Mouse (Mus musculus): ENCODE measurements at regions not wholly inside any gene's neighbourhood (a gene's known extent, or its start where the extent isn't known, plus 50 kb on each side); places are given as distances from the start of the nearest gene placed in this dataset.

- no peak for DNase-seq (ENCODE audit: low spot score)
Measured at GRCm38 (mm10) chr6:127348770-127349409, 97.8 kb upstream of the Parp11 start.

- no peak for DNase-seq (ENCODE audit: low spot score)
Measured at GRCm38 (mm10) chr6:127349479-127350110, 97.0 kb upstream of the Parp11 start.

GRCm38 (mm10) chr6:127351691-127352090 lies 94.9 kb upstream of the Parp11 start:
- no peak for DNase-seq (ENCODE audit: low spot score)

- DNase-seq (ENCODE audit: low spot score): no peak
Measured at GRCm38 (mm10) chr6:127355112-127355511, 91.5 kb upstream of the Parp11 start.

- peak; percentile 57 for DNase-seq (ENCODE audit: low spot score)
Measured at GRCm38 (mm10) chr6:127356442-127356841, 90.2 kb upstream of the Parp11 start.

- no peak for DNase-seq (ENCODE audit: low spot score)
Measured at GRCm38 (mm10) chr6:127358805-127359204, 87.8 kb upstream of the Parp11 start.

- peak; percentile 86 for DNase-seq (ENCODE audit: low spot score)
Measured at GRCm38 (mm10) chr6:127359391-127359874, 87.2 kb upstream of the Parp11 start.

GRCm38 (mm10) chr6:127362166-127362565 lies 84.5 kb upstream of the Parp11 start:
- DNase-seq (ENCODE audit: low spot score): no peak

GRCm38 (mm10) chr6:127362966-127363752 lies 83.5 kb upstream of the Parp11 start:
- DNase-seq (ENCODE audit: low spot score): no peak

GRCm38 (mm10) chr6:127363871-127364590 lies 82.6 kb upstream of the Parp11 start:
- no peak for DNase-seq (ENCODE audit: low spot score)

- DNase-seq (ENCODE audit: low spot score): no peak
Measured at GRCm38 (mm10) chr6:127364591-127365187, 82.0 kb upstream of the Parp11 start.

GRCm38 (mm10) chr6:127365246-127365645 lies 81.4 kb upstream of the Parp11 start:
- no peak for DNase-seq (ENCODE audit: low spot score)

- DNase-seq (ENCODE audit: low spot score): no peak
Measured at GRCm38 (mm10) chr6:127365651-127366050, 81.0 kb upstream of the Parp11 start.

GRCm38 (mm10) chr6:127373052-127373451 lies 73.6 kb upstream of the Parp11 start:
- no peak for DNase-seq (ENCODE audit: low spot score)

- DNase-seq (ENCODE audit: low spot score): no peak
Measured at GRCm38 (mm10) chr6:127373797-127374463, 72.7 kb upstream of the Parp11 start.

- DNase-seq (ENCODE audit: low spot score): peak; percentile 25
Measured at GRCm38 (mm10) chr6:127374464-127375143, 72.0 kb upstream of the Parp11 start.

- no peak for DNase-seq (ENCODE audit: low spot score)
Measured at GRCm38 (mm10) chr6:127375144-127375529, 71.5 kb upstream of the Parp11 start.

GRCm38 (mm10) chr6:127375711-127376199 lies 70.9 kb upstream of the Parp11 start:
- DNase-seq (ENCODE audit: low spot score): no peak

- DNase-seq (ENCODE audit: low spot score): no peak
Measured at GRCm38 (mm10) chr6:127378701-127379100, 67.9 kb upstream of the Parp11 start.

- DNase-seq (ENCODE audit: low spot score): peak; percentile 29
Measured at GRCm38 (mm10) chr6:127379511-127379910, 67.1 kb upstream of the Parp11 start.

All from lung, postnatal 25 days (tissue).